Mouse (Mus musculus) stomach, embryonic 15.5 days (tissue): ENCODE measurements around the gene Junb. TPM values are rescaled to one million over a fixed set of nuclear protein-coding genes. Genes with fewer than 3 reads are reported as not detected.
A peak's percentile ranks its signal among the peaks of the same experiment; 100 is the strongest.

ENCODE experiments used
- ATAC-seq: fragments of 200-750 bp; cut with Nextera tagmentation; 2 replicates; pipeline ENCODE4 v1.8.0; 2017; ENCODE audit warnings: low read depth, moderate number of reproducible peaks, moderate TSS enrichment; ENCODE audit not compliant: insufficient read depth, low FRiP score
- H3K27ac ChIP-seq: fragments of 300-500 bp; sonication (generic); 2 replicates; pipeline ENCODE4 v1.5.1; 2015; ENCODE audit warnings: mild to moderate bottlenecking, inconsistent platforms
- H3K27me3 ChIP-seq: fragments of 300-500 bp; sonication (generic); replicated peaks from 2 replicates; pipeline ENCODE4 v1.6.1; 2015; ENCODE audit warnings: inconsistent platforms
- H3K36me3 ChIP-seq: fragments of 300-500 bp; sonication (generic); 2 replicates; pipeline ENCODE4 v1.6.1; 2015; ENCODE audit warnings: inconsistent platforms
- H3K4me1 ChIP-seq: fragments of 300-500 bp; sonication (generic); 2 replicates; pipeline ENCODE4 v1.6.1; 2015; ENCODE audit warnings: inconsistent platforms
- H3K4me2 ChIP-seq: fragments of 300-500 bp; sonication (generic); 2 replicates; pipeline ENCODE4 v1.6.1; 2015; ENCODE audit warnings: mild to moderate bottlenecking, inconsistent platforms
- H3K4me3 ChIP-seq: fragments of 300-500 bp; sonication (generic); replicated peaks from 2 replicates; pipeline ENCODE4 v1.5.1; 2015; ENCODE audit warnings: inconsistent platforms
- H3K9ac ChIP-seq: fragments of 300-500 bp; sonication (generic); 2 replicates; pipeline ENCODE4 v1.6.1; 2015; ENCODE audit warnings: inconsistent platforms
- H3K9me3 ChIP-seq: fragments of 300-500 bp; sonication (generic); 2 replicates; pipeline ENCODE4 v1.6.1; 2016; ENCODE audit warnings: inconsistent platforms
- WGBS: fragments of 180-500 bp; shearing (Covaris S2); methylation state at CpG from one replicate; pipeline ENCODE4 v1.1.7; 2015; 5-methylcytosine and 5-hydroxymethylcytosine counted together
- polyA plus RNA-seq: library from polyadenylated mRNA; unstranded; fragments of >200 nt; fragmentation: Nextera tagmentation; extraction: Ambion mirVana; gene quantifications from 2 replicates; pipeline ENCODE4 v1.2.1, GENCODE M21; 2015

The Junb gene
- polyA plus RNA-seq, 1 experiment from 2014 or later = 49.6 TPM

DNA sequence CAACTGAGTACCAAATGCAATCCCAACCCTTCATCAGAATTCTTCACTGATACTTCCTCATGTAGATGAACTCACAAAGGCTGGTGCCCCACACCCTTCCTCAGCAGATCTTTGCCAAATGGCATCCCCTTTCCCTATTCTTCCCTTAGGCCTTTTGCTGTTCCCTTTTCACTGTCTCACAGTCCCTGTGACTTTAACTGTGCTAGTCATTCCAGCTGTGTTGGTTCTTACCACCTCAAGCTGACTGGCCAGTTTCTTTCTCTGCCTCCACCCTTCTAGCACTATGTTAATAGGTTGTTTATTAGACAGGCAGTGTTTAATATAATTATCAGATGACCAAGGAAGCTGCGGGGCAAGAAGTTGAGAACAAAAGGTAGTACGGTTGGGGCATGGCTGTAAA lies 9.9 kb downstream of the Junb start:
- Histone ChIP-seq H3K27ac (peak overlapping the region; percentile 95), H3K36me3 (peaks cover 11% of the 10 kb centered on the region), H3K9me3 (no peaks in the 10 kb centered on the region), H3K4me1 (peaks cover 25% of the 10 kb centered on the region), H3K4me3 (peak overlapping the region; percentile 71), H3K4me2 (peak overlapping the region; percentile 84), H3K27me3 (no peaks in the 10 kb centered on the region), H3K9ac (peak overlapping the region; percentile 76; the same call in 1 of the 2 replicates)
- WGBS = 6% methylated on average over 2 of the region's 2 CpGs
- ATAC-seq = no peak

DNA sequence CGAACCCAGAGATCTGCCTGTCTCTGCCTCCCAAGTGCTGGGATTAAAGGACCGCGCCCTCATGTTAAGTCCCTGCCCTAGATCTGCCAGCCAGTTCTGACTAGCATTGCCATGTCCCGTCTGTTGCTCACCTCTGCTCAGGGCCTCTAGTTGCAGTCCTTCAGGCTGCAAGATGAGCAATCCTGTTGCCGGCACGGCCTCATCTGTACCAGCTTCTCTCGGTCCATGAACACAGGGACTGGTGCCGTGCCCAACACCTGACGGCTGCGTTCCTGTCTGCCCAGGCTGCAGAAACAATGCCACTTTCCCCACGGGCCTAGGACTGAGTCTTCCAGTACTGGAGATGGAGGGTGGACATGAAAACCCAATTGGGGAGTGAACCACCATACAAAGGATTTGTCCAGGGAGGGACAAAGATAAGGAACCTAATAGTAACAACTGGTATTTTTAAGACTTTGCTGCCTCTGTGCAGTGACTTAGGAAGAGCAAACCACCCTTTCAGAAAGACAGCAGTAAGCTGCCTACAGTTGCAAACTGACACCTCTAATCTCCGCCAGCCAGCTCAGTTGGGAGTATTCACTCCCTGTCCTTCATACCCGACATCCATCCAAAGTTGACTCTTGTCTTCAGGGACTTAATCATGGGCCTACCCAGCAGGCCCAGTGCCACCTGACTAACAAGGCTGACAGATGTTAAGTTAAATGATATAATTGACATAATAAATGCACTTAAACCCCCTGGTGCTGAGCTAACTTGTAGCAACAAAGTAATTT lies 10.8 kb downstream of the Junb start:
- Histone ChIP-seq H3K27me3 (no peaks in the 10 kb centered on the region), H3K36me3 (peaks cover 11% of the 10 kb centered on the region), H3K27ac (no peak overlapping the region), H3K9me3 (no peaks in the 10 kb centered on the region), H3K4me2 (no peak overlapping the region), H3K9ac (no peak overlapping the region), H3K4me3 (no peak overlapping the region), H3K4me1 (peaks cover 25% of the 10 kb centered on the region)
- no peak for ATAC-seq
- 89% methylated on average over 13 of the region's 13 CpGs for WGBS

DNA sequence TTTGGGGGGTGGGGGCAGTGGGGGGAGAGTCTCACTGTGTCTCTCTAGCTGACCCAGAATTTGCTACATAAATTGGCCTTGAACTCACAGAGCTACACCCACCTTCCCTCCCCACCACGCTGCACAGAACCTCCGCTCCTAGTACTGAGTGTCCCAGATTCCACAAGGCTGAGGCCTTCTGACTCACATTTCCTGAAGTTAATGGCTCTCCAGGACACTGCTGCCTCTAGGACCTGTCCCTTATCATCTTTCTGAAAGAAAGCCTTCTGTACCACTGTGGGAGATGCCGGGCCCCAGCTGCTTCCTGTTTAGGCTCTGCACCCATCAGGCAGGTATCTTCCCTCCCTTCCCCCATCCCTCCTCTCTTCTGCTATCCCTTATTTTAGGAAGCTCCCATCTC lies 11.9 kb downstream of the Junb start:
- Histone ChIP-seq H3K4me1 (peaks cover 25% of the 10 kb centered on the region), H3K27ac (peak overlapping the region; percentile 78; the same call in 1 of the 2 replicates), H3K9ac (no peak overlapping the region), H3K36me3 (peaks cover 6% of the 10 kb centered on the region), H3K4me3 (no peak overlapping the region), H3K9me3 (no peaks in the 10 kb centered on the region), H3K27me3 (no peaks in the 10 kb centered on the region), H3K4me2 (peak overlapping the region; percentile 84; the same call in 1 of the 2 replicates)
- 32% methylated on average over 3 of the region's 3 CpGs for WGBS
- 0 out of 2 replicates have a peak, but pooled peaks have one; percentile 4 for ATAC-seq

DNA sequence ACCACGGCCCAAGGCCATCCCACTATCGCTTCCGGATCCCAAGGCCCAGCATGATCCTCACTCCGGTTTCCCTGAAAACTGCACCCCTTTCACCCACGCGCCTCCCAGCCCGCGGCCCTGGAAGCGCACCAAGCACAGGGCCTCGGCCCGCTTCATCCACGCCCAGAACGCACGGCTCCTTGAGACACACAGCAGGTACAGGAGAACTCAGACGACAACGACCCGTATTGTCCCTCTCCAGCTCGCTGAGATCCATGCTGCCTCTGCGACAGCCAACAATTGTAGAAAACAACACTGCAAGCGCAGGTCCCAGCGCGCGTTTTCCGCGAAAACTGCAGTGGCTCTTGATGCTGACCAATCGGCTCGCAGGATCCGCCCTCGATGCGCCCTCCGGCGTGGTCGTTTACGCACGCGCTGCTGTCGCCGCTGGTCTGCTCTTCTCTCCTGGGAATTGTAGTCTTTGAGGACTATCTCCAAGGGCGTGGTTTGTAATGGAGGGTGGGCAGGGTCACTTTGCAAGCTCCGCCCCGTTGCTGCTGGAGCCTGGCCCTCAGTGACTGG lies 12.7 kb downstream of the Junb start:
- WGBS = under 1% methylated on average over 41 of the region's 41 CpGs
- peak overlapping the region; percentile 84 for H3K4me2 ChIP-seq
- peak overlapping the region; percentile 72 for H3K4me3 ChIP-seq
- ATAC-seq = peak; percentile 90
- H3K27me3 ChIP-seq = no peaks in the 10 kb centered on the region
- no peaks in the 10 kb centered on the region for H3K36me3 ChIP-seq
- H3K9ac ChIP-seq = peak overlapping the region; percentile 57
- H3K9me3 ChIP-seq = no peaks in the 10 kb centered on the region
- peak overlapping the region; percentile 78 for H3K27ac ChIP-seq
- peaks cover 22% of the 10 kb centered on the region for H3K4me1 ChIP-seq

DNA sequence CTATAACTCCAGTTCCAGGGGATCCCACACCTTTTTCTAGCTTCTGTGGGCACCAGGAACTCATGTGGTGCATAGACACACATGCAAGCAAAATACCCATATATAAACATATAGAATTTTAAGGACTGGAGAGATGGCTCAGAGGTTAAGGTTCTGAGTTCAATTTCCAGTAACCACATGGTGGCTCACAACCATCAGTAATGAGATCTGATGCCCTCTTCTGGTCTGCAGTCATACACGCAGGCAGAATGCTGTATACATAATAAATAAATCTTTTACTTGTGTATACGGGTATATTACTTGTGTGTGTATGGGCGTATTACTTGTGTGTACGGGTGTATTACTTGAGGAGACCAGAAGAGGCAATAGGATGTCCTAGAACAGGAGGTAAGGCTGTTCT lies 14.6 kb downstream of the Junb start:
- Histone ChIP-seq H3K4me1 (peaks cover 16% of the 10 kb centered on the region), H3K36me3 (0 out of 2 replicates have a peak, but pooled peaks cover 5% of the 10 kb centered on the region), H3K4me3 (no peak overlapping the region), H3K9me3 (no peaks in the 10 kb centered on the region), H3K9ac (no peak overlapping the region), H3K27me3 (no peaks in the 10 kb centered on the region), H3K27ac (no peak overlapping the region), H3K4me2 (no peak overlapping the region)
- ATAC-seq = no peak
- WGBS = 86% methylated on average over 4 of the region's 4 CpGs

DNA sequence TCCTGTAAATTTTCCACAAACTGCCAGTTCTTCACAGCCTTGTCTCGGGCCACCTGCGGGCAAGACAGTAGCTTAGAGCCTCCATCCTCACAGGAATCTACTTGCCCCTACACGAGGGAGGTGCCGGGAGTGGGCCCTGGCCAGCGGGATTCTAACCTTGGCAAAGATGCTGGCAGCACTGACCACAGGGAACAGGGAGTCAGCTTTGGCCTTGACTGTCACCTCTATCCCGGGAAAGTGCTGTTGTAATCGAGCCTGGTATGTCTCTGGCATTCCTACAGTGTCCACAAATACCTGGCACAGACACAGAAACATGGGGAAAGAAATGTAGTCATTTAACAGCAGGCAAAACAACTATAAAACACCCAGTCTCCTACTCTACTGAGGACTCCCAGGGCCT lies 18.7 kb downstream of the Junb start:
- Histone ChIP-seq H3K4me3 (no peak overlapping the region), H3K27me3 (no peaks in the 10 kb centered on the region), H3K36me3 (peaks cover 11% of the 10 kb centered on the region; the same call in 1 of the 2 replicates), H3K4me1 (no peaks in the 10 kb centered on the region), H3K9me3 (no peaks in the 10 kb centered on the region), H3K4me2 (no peak overlapping the region), H3K9ac (no peak overlapping the region), H3K27ac (no peak overlapping the region)
- no peak for ATAC-seq
- 92% methylated on average over 7 of the region's 7 CpGs for whole genome bisulfite sequencing

- Histone ChIP-seq H3K27me3 (peaks cover 4% of the 10 kb centered on the region; the same call in 1 of the 2 replicates), H3K27ac (no peak overlapping the region), H3K4me2 (no peak overlapping the region), H3K9me3 (no peaks in the 10 kb centered on the region), H3K4me1 (no peaks in the 10 kb centered on the region), H3K4me3 (no peak overlapping the region), H3K9ac (no peak overlapping the region), H3K36me3 (peaks cover 11% of the 10 kb centered on the region; the same call in 1 of the 2 replicates)
- ATAC-seq = no peak
- WGBS = 56% methylated on average over 2 of the region's 2 CpGs
These were observed 21.8 kb downstream of the Junb start for GRCm38 (mm10) chr8:84956768-84957167.

GRCm38 (mm10) chr8:84952612-84953255 lies 25.8 kb downstream of the Junb start:
- Histone ChIP-seq H3K27me3 (peaks cover 21% of the 10 kb centered on the region), H3K27ac (no peak overlapping the region), H3K36me3 (peaks cover 5% of the 10 kb centered on the region; the same call in 1 of the 2 replicates), H3K4me1 (no peaks in the 10 kb centered on the region), H3K9ac (no peak overlapping the region), H3K9me3 (no peaks in the 10 kb centered on the region), H3K4me2 (peak overlapping the region; percentile 29), H3K4me3 (no peak overlapping the region)
- 7% methylated on average over 18 of the region's 18 CpGs for WGBS
- ATAC-seq = peak; percentile 75

GRCm38 (mm10) chr8:84949753-84950152 lies 28.8 kb downstream of the Junb start:
- no peak overlapping the region for H3K9ac ChIP-seq
- no peaks in the 10 kb centered on the region for H3K36me3 ChIP-seq
- no peaks in the 10 kb centered on the region for H3K9me3 ChIP-seq
- no peak overlapping the region for H3K4me3 ChIP-seq
- no peak overlapping the region for H3K4me2 ChIP-seq
- H3K27me3 ChIP-seq = peaks cover 48% of the 10 kb centered on the region
- no peak for ATAC-seq
- WGBS = 22% methylated on average over 12 of the region's 12 CpGs
- no peak overlapping the region for H3K27ac ChIP-seq
- H3K4me1 ChIP-seq = peaks cover 18% of the 10 kb centered on the region

GRCm38 (mm10) chr8:84947241-84947545 lies 31.3 kb downstream of the Junb start:
- Histone ChIP-seq H3K9me3 (no peaks in the 10 kb centered on the region), H3K36me3 (no peaks in the 10 kb centered on the region), H3K27me3 (peaks cover 61% of the 10 kb centered on the region), H3K9ac (no peak overlapping the region), H3K4me1 (peaks cover 22% of the 10 kb centered on the region), H3K4me3 (no peak overlapping the region), H3K27ac (no peak overlapping the region), H3K4me2 (no peak overlapping the region)
- no peak for ATAC-seq
- WGBS = 11% methylated on average over 9 of the region's 9 CpGs

DNA sequence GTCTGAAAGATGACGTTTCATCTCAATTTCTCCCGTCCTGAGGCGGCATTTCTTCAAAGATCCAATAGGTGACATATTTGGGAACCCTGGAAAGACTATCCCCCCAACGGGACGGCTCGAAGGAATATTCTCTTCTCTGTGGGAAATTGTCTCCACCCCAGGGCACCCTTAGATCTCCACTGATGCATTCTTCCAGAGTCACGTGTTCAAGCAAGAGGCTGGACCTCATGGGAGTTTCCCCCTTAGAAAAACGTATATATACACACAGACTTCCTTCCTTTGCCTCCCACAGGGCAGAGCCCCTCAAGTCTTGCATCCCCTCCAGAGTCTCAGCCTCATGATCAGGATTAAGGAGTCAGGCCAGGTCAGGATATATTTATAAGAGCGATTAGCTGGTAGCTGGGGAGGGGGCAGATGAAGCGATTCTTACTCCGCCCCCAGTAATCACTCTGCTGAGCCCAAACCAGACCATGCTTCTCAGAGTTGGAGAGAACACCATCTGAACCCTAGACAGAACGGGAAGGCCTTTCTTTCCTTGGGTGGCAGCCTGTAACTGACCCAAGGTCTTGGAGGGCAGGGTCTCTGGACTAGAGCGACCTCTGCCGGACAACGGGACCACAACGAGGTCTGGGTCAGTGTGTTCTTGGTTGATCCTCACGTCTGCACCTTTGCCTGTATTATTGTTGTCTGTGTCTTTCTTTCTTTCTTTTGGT lies 31.8 kb downstream of the Junb start, which contains the start of gene Rtbdn:
Gene Rtbdn (plus strand): TSS at position 464 of the 713 bp plus-strand sequence.
- Histone ChIP-seq H3K9ac (no peak within 1 kb of the TSS), H3K27ac (no peak within 1 kb of the TSS), H3K4me2 (peak within 1 kb of the TSS; percentile 82), H3K4me3 (peak within 1 kb of the TSS; percentile 42), H3K36me3 (no peaks in the 10 kb centered on the region), H3K27me3 (peaks cover 61% of the 10 kb centered on the region), H3K9me3 (no peaks in the 10 kb centered on the region), H3K4me1 (peaks cover 22% of the 10 kb centered on the region)
- WGBS = 10% methylated on average over 17 of the region's 17 CpGs
- ATAC-seq = no peak
